Mouse (Mus musculus) G1E (cell line): ENCODE data around the gene Cnpy3.

Source experiments
- CTCF ChIP-seq: IDR thresholded peaks from 2 replicates; pipeline ENCODE4 v1.5.1; 2012; ENCODE audit warnings: low read depth, low read length, inconsistent platforms, mixed read lengths
- GATA1 ChIP-seq: IDR thresholded peaks from 2 replicates; pipeline ENCODE4 v1.6.1; 2012; ENCODE audit warnings: borderline replicate concordance, low read length, inconsistent platforms, mixed read lengths
- GATA2 ChIP-seq: IDR thresholded peaks from 2 replicates; pipeline ENCODE4 v1.6.1; 2012; ENCODE audit warnings: low read depth, low read length, inconsistent platforms, borderline replicate concordance
- TAL1 ChIP-seq: conservative IDR thresholded peaks from 2 replicates; pipeline ENCODE4 v1.6.1; 2012; ENCODE audit warnings: low read depth, low read length, inconsistent platforms, mixed read lengths

- TF ChIP-seq CTCF (no peak), TAL1 (no peak), GATA2 (no peak), GATA1 (no peak)
These were observed 39.6 kb downstream of the Cnpy3 start for GRCm38 (mm10) chr17:46712442-46712841.
